Mouse (Mus musculus): ENCODE results near the gene Auts2.

The Auts2 gene

DNA sequence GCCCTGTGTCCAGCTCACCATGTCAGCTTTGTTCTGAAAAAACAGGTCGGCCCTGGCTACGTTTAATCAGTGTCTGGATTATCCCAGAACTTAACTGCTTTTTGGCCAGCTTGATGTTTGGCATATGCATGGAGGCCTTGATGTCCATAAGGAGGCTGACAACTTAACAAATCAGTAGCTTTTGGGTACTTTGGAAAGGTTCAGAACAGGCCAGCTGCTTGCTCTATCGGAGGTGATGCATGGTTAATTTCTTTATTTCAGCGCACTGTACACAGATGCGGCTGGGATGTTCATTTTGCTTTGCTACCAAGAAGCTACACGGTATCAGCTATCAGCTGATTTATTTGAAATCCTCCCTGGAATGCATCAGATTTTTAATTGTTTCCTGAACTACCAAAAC, 741.2 kb downstream of the Auts2 start:
- DNase-seq (ENCODE audit: low spot score), result no peak

DNA sequence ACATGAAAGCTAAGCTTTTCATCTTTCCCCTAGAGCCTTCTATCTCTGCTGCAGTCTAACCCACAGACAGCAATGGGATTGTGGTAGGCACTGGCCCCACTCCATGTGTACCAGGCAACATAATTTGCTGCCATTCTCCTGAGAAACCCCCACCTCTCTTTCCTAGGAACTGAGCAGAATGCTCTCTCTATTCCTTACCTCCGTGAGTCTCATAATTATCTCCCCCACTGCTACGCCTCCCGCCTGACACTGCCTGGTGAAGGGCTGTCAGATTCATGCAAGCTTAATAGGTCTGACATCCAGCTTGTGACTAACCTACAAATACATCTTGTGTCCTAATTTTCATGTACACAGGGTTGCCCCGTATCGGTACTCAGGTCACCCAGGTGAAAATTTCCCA, 744.8 kb downstream of the Auts2 start:
- DNase-seq (ENCODE audit: low spot score), result no peak

DNA sequence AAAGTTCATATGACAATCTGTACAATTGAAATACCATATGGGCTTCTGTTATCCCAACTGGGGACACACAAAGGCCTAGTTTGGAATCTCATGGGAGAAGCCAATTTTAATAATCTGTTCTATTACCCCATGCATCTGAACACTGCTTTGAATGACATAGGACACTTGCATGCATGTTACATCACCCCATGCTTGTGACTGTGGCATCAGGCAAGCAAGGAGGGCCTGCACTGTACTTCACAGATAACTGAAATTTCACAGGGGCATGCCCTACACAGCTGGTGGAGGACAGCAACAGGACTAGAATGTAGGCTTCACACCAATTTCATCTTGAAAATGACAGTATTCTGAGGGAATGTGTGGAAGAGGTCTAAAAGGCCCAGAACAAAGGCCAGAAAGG, 746.1 kb downstream of the Auts2 start:
- no peak for DNase-seq (ENCODE audit: low spot score)

DNA sequence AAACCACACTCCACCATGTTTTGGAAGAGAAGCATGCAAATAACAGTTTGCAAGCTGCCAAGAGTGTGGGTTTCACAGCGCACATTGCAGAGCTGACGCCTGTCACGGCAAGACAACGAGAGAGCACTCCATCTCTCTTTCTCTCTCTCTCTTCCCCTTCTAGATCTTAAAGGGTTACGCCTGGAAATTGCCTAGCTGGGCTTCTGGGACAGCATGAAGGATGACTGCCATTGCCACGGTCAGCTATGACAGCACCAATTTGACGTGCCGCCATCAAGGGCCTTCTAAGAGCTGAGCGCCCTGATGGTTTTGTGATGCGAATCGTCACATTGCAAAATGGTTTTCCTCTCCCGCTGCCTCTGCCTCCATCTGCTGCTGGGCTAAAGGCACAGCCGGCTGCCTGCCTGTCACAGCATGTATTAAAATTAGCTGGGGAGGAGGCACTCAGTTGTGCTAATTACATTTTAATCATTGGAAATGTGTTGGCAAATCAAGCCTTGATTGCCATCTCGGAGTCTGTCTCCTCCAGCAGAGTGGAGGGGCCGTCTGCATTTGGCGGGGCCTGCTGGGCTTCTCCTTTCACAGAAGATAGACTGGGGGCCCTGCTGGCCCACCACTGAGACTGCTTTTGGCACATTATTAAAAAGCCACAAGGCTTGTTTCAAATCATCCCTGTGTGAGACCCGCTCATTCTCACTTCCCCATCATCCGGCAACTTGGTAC, 748.6 kb downstream of the Auts2 start:
- no peak for DNase-seq (ENCODE audit: low spot score)

DNA sequence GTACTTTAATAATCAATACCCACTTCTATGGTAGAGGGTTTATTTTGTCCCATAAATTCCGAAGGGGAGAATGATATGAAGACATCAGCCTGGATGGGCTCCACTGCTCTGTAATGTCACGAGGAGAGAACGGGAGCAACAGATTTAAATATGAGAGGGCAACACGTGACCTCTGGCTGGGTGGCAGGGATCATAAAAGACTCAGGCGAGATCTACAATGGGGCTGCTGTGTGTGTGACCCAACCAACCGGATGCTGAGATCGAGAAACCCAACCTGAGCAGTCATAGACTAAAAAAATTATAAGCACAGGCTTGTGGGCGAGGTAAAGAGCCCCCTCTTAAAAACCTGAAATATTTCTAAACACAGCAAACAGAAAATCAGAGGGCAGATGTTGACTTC, 753.5 kb downstream of the Auts2 start:
- no peak for DNase-seq (ENCODE audit: low spot score)

DNA sequence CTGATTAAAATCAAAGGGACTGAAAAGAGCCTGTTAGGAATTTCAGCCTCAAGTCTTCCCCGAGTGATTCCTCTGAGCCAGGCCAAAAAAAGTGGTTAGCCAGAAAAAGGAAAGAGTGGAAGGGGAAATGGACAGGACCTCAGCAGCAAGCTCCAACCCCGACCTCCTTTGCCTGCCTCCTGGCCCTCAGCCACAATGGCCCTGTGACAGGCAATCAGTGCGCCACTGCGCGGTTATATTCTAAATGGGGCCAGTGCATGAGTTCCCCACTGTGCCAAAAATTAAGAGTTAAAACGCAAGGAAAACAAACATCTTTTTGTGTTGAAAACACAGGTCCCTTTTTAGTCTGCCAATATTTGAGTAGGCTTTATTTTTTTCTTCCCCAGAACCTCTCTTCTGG, 755.1 kb downstream of the Auts2 start:
- DNase-seq (ENCODE audit: low spot score), result no peak

DNA sequence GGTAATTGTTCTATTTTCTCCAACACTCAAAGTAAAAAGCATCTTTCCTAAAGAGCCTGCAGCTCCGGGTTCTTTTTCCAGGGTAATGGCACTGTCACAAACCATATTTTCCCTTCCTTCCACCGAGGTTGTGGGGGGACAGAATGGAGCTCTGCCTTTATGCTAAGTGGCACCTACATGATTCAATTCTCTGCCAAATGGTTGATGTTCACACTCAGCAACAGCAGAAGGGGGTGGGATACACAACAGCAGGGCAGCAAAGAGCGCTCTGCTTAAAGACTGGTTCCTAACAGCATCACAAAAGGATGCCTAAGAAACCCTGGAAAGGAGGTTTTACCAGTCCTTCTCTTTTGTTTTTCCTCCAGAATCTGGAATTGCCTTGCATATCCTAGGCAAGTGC, 759.9 kb downstream of the Auts2 start:
- DNase-seq (ENCODE audit: low spot score), result no peak

DNA sequence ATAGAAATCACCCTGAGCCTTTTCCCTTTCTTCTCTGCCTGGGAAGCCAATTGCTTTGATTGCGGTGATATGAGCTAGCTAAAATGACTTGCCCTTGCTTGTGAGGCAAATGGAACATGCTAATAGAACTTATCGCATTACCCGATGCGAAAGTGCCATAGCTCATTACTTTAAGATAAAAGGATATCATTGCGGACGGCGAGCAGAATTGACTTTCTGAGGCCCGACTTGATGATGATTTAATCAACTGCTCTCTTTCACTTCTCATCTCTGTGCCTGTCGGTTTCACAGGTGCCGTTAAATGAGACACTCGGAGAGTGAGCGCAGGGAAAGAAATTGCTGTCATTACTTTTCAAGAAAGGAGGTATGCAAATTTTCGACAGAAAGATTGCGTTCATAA, 762.1 kb downstream of the Auts2 start:
- no peak for DNase-seq (ENCODE audit: low spot score)

DNA sequence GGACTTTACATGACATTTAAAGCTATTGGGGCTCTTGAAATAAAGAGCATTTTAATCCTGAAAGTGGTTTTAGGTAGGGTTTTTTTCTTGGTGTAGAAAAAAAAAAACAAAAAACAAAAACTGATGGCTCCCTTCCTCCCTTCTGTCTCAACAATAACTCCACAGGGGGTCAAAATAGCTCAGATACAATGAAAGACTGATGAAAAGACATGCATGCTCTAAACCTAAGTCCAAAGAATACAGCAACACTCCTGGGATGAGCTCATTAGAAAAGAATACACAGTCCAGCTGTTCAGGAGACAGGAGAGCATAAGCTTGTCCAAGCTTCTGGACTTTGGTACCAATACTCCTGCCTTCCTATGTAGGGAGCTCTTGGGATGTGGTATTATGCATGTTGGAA, 764.0 kb downstream of the Auts2 start:
- no peak for DNase-seq (ENCODE audit: low spot score)

DNA sequence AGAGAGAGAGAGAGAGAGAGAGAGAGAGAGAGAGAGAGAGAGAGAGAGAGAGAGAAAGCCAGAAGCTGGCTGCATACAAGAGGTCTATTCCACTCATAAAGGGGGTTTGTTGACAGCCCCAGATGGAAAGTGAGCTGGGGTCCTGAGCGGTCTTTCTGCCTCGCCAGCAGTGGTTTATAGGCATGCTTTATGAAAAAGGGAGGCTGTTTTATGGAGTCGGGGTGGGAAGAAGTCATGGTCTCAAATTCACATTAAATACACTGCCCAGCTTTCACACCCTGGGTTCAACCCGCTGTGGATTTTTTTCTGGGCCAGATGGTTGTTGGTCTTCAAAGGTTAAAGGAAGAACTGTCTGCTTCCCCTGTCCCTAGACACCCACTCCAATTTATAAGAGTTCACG, 767.5 kb downstream of the Auts2 start:
- no peak for DNase-seq (ENCODE audit: low spot score)

DNA sequence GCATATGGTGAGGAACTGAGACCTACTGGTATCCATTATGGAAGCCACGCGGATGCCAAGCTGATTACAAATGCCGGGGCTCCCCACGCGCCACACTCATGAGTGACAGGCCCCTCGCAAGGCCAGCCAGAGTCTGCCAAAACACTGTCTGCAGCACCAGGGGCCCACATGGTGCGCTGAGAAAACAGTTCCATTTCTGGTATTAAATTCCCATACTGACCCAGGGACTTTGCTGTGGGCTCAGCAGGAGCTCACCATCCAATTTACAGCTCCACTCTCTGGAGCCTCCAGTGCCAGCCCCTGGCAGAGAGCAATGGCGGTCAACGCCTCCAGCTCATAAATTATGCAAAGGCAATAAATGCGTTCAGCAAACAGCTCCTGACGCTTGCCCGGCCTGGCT, 767.9 kb downstream of the Auts2 start:
- DNase-seq (ENCODE audit: low spot score), result no peak

DNA sequence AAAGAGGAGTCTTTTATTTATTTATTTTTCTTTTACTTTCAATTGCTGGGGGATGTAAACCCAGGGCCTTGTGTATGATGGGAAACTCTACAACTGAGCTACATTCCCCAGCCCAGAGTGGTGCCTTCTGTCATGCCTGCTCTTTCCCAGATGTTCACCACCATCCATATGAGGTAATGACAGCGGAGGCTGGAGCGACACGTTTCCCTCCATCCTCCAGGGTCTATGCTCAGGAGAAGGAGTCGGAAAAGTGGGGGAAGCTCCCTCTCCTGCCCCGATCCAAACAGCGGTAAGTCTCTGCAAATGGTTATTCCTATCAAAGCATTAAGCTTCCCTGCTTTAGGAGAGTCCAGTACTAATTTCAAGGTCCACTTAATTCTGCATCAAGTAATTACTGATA, 768.4 kb downstream of the Auts2 start:
- DNase-seq (ENCODE audit: low spot score), result no peak

DNA sequence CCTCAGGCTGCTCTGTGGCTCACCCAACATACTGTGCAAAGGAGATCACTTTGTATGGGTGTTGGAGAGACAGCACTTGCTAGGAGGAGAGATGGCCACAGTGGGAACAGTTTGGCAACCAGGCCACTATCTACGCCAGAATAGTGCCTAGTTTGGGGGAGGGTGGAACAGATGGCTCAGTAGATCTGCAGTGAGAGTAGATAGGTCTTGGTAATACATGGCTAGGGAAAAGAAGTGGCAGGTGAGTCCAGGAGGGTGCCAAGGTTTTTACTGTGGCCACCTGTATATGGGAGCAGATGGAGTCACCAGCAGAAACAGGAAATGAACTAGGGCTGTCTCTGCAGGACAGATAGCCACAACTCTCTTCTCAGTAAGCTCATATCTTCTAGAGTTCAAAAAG, 770.5 kb downstream of the Auts2 start:
- no peak for DNase-seq (ENCODE audit: low spot score)

DNA sequence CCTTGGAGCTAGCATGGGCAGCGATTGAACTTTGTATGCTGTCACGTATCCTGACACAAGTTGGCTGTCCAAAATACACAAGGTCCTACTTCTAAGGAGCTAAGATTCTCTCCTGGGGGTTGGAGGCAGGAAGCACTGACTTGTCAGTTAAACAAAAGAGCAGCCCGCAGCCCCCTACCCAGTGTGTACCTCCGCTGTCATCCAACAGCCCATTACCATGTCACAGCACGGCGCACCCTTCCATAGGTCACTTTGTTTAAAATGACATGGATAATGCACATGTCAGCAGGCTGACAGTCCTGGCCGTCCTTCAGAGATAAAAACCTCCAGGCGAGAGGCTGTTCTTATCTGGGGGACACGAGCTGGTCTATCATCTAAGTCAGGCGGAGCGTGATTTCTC, 773.9 kb downstream of the Auts2 start:
- no peak for DNase-seq (ENCODE audit: low spot score)

DNA sequence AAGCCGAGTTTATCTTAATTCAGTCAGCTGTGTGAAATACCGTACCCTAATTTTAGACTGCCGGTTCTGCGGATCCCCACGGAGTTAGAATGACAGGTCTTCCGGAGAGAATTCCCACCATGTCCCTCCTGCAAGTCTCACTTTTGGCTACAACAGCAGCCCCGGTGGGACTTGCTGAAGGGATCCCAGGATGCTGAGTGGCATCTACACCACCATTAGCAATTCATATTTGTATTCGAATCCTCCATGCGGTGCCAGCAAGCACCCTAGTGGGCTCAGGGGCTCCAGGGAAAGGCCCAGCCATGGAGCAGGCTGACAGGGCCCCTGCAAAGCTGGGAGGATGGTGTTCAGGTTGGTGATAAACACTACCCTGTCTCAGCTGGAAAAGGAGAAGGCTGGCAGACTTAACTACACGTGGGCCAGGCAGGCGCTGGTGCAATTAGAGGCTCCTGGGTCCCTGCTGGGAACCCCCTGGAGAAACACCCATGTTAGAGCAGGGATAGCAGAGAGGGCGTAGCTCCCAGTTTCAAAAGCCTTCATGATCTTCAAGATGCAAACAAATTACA, 775.4 kb downstream of the Auts2 start:
- no peak for DNase-seq (ENCODE audit: low spot score)

DNA sequence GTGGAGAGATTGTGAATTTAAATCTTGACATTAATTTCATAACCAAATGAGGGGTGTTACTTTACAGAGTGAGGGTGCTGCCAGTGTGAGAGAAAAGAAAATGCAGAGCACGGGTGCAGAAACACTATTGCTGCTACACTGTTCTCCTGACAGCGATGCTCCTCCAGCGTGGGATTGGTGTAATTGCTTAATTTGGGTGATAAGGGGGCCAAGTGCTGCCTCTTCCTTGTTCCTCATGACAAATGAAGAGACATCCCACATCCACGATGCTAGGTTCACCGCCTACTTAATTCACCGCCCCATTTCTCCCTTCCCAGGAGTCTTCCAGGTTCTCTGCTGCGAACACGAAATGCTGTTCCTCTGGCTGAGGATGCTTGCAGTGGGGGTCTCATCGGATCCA, 776.0 kb downstream of the Auts2 start:
- DNase-seq (ENCODE audit: low spot score), result no peak

DNA sequence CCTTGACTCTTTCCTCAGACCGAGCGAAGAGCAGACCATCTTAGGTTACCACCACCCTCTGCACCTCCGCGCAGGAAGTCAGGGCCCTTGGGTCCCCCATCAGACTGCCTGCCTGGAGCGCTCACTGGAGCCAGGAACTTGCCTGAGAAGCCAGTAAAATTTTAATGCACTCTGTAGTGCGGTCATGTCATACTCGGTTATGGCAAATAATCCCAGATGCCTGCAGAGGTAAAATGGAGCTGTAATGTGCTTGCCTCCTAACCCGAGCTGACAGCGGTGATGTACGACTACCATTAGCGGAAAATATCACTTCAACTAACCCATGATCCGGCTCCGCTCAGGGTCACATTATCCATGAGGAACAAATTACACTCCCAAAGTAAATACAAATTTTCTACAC, 783.7 kb downstream of the Auts2 start:
- no peak for DNase-seq (ENCODE audit: low spot score)

DNA sequence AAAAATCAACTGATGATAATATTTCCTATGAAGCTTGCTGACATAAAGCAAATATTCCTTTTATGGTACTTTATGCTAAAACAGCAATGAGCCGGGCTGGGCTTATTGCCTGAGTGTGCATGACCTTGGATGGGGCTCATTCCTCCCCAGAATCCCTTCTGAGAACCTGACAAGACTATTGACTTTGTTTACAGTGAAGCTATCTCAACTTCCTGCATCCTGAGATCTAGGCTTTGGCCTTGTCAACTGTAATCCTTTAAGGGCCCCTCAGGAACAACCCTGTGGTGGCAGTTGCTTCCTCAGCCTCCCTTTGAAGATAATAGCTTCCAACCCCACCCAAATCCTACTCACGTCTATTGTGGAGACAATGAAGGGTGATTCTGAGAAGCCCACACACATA, 792.8 kb downstream of the Auts2 start:
- DNase-seq (ENCODE audit: low spot score), result no peak

DNA sequence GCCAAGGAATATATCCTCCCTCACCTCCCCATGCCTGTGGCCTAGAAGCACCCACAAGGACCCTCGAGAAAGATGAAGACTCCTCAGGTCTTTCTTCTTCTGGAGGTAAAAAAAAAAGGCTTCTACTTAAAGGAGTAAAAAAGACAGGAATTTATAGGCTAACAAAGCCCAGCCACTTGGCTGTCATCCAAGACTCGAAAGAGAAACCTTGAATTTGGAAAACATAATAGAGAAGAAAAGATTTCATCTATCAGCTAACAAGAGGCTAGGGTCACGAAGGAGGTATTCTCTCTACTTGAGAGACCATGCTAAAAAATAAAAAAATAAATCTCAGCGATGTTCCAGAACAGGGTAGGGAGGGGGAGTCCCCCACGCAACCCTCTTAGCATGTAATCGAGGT, 793.9 kb downstream of the Auts2 start:
- no peak for DNase-seq (ENCODE audit: low spot score)

DNA sequence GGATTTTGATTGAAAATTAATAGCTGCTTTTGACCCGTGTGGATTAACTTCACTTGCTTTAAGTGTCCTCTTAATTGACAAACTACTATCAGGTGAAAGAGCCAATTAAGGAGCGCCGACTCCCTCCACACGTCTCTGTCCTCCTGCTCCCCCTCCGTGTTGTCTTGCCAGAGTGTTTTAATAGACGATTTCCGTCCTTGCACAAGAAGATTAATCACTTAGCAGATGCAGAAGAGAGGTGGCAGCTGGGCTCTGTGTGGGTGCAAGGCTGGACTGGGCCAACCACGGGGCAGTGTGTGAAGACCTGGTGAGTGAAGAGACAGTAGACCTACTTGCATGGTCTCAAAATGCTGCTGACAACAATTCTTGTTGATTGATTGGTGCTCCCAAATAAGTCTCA, 800.1 kb downstream of the Auts2 start:
- no peak for DNase-seq (ENCODE audit: low spot score)

DNA sequence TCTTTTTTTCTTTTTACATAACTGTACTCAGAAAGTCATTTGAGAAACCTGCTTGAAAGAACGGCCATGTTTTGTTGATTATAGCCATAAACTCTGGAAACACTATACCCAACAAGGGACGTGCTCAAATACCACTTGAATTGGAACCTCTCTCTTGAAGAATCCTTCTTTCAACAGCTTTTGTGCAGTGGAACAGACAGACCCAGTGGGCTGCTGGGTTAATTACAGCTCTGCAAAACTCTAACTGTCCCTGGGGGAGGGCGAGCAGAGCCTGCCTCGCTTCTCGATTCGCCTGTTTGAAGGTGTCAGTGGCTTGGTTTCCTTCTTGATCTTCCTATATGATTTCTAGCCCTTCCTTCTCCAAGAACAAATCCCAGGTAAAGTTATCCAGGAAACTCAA, 805.7 kb downstream of the Auts2 start:
- DNase-seq (ENCODE audit: low spot score), result no peak

DNA sequence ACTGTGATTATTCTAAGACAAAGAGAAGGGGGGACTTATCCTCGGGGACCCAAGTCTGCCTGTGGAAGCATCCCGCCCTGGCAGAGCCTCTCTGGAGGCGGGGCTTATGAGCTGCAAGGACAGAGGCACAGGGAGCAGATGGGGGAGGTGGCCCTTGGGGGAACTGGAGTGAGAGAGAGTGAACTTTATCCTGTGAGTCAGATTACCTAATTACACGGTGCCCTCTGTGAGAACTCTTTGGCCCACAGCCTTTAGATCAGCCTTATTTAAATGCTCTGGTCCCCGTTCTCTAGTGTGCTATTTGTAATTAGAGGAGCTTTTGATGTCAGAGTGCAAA, 809.9 kb downstream of the Auts2 start:
- DNase-seq (ENCODE audit: low spot score), result no peak

DNA sequence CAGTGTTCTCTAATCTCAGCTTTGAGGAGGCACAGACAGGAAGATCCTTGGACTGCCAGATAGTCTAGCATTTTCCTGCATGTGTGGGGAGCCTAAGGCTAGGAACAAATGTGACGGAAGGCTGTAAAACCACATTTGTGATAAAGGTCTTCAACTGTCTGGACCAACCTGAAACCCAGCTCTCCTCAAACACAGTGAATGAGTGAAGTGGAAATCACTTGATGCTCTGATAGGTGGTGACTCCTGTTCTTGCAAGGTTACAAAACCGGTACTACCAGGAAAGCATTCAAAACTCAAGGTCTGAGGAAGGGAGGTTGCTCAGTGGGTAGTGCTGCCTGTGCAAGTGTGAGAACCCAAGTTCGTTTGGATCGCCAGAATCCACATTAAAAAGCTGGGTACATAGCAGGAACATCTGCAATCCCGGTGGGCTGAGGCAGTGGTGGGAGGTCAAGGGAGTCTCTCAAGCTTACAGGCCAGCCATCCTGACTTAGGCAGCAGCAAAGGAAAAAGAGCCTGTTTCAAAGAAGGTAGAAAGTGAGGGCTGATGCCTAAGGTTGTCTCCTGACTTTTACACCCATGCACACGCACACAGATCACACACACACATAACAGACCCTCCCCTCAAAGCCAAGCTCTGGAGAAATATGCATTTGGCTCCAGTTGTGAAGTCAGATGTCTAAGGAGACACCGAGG, 810.4 kb downstream of the Auts2 start:
- DNase-seq (ENCODE audit: low spot score), result no peak

DNA sequence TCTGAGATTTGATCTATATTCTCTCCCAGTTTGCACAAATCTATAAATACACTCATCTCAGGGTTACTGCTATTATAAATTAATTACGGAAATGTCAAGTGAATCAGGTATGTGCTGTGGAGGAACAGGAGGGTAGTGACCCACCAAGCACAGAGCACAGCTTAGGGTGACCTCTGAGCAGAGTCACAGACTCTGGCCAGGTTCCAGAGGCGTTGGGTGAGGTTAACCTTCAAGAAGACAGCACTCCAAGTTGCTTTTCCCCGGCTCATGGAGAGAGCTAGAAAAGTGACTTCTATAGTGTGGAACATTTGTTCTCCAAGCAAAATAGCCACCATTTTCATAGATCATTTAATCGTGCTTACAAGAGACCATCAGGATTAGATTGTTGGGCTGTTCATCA, 813.7 kb downstream of the Auts2 start:
- DNase-seq (ENCODE audit: low spot score), result no peak

All from ovary, postnatal 10 days (tissue).